Mouse (Mus musculus): ENCODE measurements around the gene Inmt. TPM values are rescaled to one million over a fixed set of nuclear protein-coding genes. Genes with fewer than 3 reads are reported as not detected.

Gene Inmt
- total RNA-seq, 1 experiment from 2014 or later = not detected

Other genes starting within 250 kb of the Inmt start
- 44.9 and 46.8 TPM in 2 replicates for gene Nod1, start 202.4 kb downstream of the Inmt start, total RNA-seq (2017)
- 35.7 and 57.7 TPM in 2 replicates for gene Ggct, start 182.1 kb downstream of the Inmt start, total RNA-seq (2017)
- gene Gars, start 137.0 kb downstream of the Inmt start, total RNA-seq (2017) = 50.6 and 58.1 TPM in 2 replicates
- not detected in 2 replicates for gene Crhr2, start 42.0 kb downstream of the Inmt start, total RNA-seq (2017)
- gene Mindy4, start 28.3 kb upstream of the Inmt start, total RNA-seq (2017) = not detected in 2 replicates
- gene Aqp1, start 161.4 kb upstream of the Inmt start, total RNA-seq (2017) = 0.35 and 1.1 TPM in 2 replicates
- not detected in 2 replicates for gene Ghrhr, start 201.3 kb upstream of the Inmt start, total RNA-seq (2017)

Data from neutrophil, adult 5-6 weeks (primary cell).